Mouse (Mus musculus) midbrain, embryonic 14.5 days (tissue): Measurements from ENCODE around the gene Ap1s1. TPM values are rescaled to one million over a fixed set of nuclear protein-coding genes. Genes with fewer than 3 reads are reported as not detected.

ENCODE experiments used
- ATAC-seq: fragments of 200-750 bp; cut with Nextera tagmentation; 2 replicates; pipeline ENCODE4 v1.8.0; 2017; ENCODE audit warnings: moderate number of reproducible peaks, moderate library complexity; ENCODE audit not compliant: low FRiP score, low TSS enrichment
- DNase-seq: peaks from one replicate; pipeline ENCODE4 v3.0.0-alpha.2; 2015
- H3K27ac ChIP-seq: fragments of 300-500 bp; sonication (generic); replicated peaks from 2 replicates; pipeline ENCODE4 v1.5.1; 2014; ENCODE audit warnings: mild to moderate bottlenecking, low read depth, low read length, moderate library complexity
- H3K27me3 ChIP-seq: fragments of 300-500 bp; sonication (generic); 2 replicates; pipeline ENCODE4 v1.6.1; 2014; ENCODE audit warnings: low read length, control low read depth, mixed read lengths; ENCODE audit not compliant: control insufficient read depth, insufficient read depth
- H3K36me3 ChIP-seq: fragments of 300-500 bp; sonication (generic); 2 replicates; pipeline ENCODE4 v1.6.1; 2014; ENCODE audit warnings: low read length, control low read depth; ENCODE audit not compliant: control insufficient read depth, insufficient read depth
- H3K4me1 ChIP-seq: fragments of 300-500 bp; sonication (generic); 2 replicates; pipeline ENCODE4 v1.6.1; 2014; ENCODE audit warnings: mild to moderate bottlenecking, antibody characterized with exemption, low read length, control low read depth; ENCODE audit not compliant: control insufficient read depth, insufficient read depth
- H3K4me2 ChIP-seq: fragments of 300-500 bp; sonication (generic); 2 replicates; pipeline ENCODE4 v1.6.1; 2014; ENCODE audit warnings: mild to moderate bottlenecking, low read length, moderate library complexity
- H3K4me3 ChIP-seq: fragments of 300-500 bp; sonication (generic); replicated peaks from 2 replicates; pipeline ENCODE4 v1.5.1; 2014; ENCODE audit warnings: low read depth, low read length
- H3K9ac ChIP-seq: fragments of 300-500 bp; sonication (generic); replicated peaks from 2 replicates; pipeline ENCODE4 v1.6.1; 2014; ENCODE audit warnings: mild to moderate bottlenecking, low read length, moderate library complexity
- H3K9me3 ChIP-seq: fragments of 300-500 bp; sonication (generic); 2 replicates; pipeline ENCODE4 v1.6.1; 2016; ENCODE audit warnings: low read length, control low read depth, mixed read lengths; ENCODE audit not compliant: control insufficient read depth
- WGBS: fragments of 180-500 bp; shearing (Covaris S2); extraction: QIAGEN DNeasy Blood & Tissue Kit; methylation state at CpG from one replicate; pipeline ENCODE4 v1.1.7; 2014; 5-methylcytosine and 5-hydroxymethylcytosine counted together
- microRNA counts: library from miRNA; unstranded; fragments of <30 nt; microRNA quantifications from one replicate; lab custom pipeline; 2016
- microRNA-seq: library from miRNA; unstranded; fragments of <30 nt; microRNA quantifications from one replicate; pipeline ENCODE4, GENCODE M21; 2016
- polyA plus RNA-seq: library from polyadenylated mRNA; unstranded; fragments of >200 nt; fragmentation: Nextera tagmentation; extraction: Ambion mirVana; gene quantifications from 2 replicates; pipeline ENCODE4 v1.2.1, GENCODE M21; 2014

Gene Ap1s1
- polyA plus RNA-seq, 1 experiment from 2014 or later = 214 TPM

DNA sequence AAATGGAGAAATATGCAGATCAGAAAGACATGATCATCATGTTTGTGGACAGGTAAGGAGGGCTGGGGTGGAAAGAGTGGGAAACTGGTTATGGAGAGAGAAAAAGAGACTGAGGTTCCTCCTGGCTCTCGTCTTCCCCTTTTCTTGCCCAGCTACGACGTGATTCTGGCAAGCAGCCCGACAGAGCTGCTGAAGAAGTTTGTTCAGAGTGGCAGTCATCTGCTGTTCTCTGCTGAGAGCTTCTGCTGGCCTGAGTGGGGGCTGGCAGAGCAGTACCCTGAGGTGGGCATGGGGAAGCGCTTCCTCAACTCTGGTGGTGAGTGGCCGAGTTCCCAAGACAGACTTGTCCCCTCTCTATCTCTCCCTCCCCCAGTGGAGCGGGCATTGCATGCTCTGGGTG lies 57.5 kb downstream of the Ap1s1 start:
- Histone ChIP-seq H3K9ac (peak overlapping the region; percentile 98), H3K27me3 (no peaks in the 10 kb centered on the region), H3K4me3 (peak overlapping the region; percentile 88), H3K27ac (no peak overlapping the region), H3K4me2 (peak overlapping the region; percentile 91), H3K9me3 (no peaks in the 10 kb centered on the region), H3K4me1 (peaks cover 11% of the 10 kb centered on the region), H3K36me3 (peaks cover 52% of the 10 kb centered on the region)
- WGBS = 80% methylated on average over 7 of the region's 7 CpGs
- DNase-seq (peak; percentile 24), ATAC-seq (no peak)

DNA sequence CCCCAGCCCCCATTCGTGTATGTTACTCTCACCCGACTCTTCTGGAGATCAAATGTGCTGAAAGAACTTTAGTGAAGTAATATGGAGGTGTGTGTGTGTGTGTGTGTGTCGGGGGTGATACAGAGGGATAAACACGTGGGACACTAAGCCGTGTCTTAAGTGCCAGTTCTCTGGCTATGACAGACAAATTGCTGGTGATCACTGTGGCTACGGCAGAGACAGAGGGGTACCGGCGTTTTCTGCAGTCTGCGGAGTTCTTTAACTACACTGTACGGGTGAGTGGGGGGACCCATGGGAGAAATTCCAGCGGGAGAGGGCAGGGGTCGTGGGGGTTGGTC lies 58.0 kb downstream of the Ap1s1 start, which contains the start of gene Znhit1:
TSS of gene Znhit1 (minus strand) at position 88 of the 338 bp plus-strand sequence.
- Histone ChIP-seq H3K4me2 (peak within 1 kb of the TSS; percentile 91), H3K9ac (peak within 1 kb of the TSS; percentile 98), H3K27ac (peak within 1 kb of the TSS; percentile 97), H3K4me3 (peak within 1 kb of the TSS; percentile 88), H3K9me3 (no peaks in the 10 kb centered on the region), H3K4me1 (peaks cover 11% of the 10 kb centered on the region), H3K36me3 (peaks cover 50% of the 10 kb centered on the region), H3K27me3 (no peaks in the 10 kb centered on the region)
- peak; percentile 41 for DNase-seq
- 8% methylated on average over 12 of the region's 12 CpGs for WGBS
- ATAC-seq = no peak

DNA sequence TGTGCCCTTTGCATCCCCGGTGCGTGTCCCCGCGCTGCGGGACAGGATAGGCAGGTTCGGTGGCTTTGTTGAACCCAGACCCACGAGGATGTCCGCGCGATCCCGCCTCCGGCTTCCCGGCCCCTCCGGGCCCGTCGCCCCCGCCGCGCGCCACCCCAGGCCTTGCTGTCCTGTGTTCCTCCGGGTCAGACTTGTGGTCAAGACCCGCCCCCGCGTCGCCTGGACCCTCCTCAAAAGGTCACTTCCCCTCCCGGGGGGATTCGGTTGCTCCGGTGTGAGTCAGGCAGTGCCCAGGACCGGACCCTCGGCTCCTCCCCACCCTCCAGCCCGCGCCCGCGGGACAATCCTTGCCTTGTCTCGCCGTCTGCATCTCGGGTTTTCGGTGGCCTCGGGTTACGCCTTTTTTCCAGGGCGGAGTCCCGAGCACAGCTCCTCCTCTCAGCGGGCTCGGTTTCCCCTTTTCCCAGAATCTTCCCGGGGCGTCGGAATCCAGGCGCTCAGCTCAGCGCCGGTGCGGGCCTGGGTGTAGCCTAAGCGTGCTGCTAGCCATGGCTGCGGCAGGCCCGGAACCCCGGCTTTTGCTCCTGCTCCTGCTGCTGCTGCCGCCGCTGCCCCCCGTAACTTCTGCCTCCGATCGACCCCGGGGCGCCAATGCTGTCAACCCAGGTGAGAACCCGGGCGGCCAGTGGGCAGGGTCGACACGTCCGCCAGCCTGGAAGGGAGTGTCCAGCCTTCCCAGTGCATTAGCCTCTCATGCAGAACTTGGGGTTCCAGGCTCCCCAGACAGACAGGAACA lies 58.6 kb downstream of the Ap1s1 start:
- ATAC-seq = peak; percentile 71
- H3K4me1 ChIP-seq = peaks cover 11% of the 10 kb centered on the region

DNA sequence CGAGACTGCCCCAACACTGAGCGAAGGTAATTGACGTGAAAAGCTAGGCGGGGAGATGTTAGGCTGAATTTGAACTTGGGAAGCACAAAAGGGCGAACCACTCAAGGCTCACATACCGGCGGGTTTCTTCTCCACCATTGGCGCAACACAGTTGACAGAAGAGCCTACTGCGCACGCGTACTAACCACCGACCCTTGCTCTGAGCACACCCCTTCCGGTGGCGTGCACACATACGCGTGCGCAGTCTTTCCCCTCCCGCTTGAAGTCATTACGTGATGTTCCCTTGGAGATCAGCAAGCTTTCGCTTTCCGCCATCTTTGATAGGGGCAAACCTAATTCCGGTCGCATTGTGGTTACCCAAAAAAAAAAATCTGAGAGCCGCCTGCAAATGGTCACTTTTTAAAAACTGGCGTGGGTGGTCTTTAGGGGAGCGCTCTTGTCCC lies 59.2 kb downstream of the Ap1s1 start, which contains the start of gene Plod3:
TSS of gene Plod3 (plus strand) at position 325 of the 443 bp plus-strand sequence.
- Histone ChIP-seq H3K27ac (peak within 1 kb of the TSS; percentile 97), H3K4me2 (peak within 1 kb of the TSS; percentile 91), H3K9ac (peak within 1 kb of the TSS; percentile 98), H3K36me3 (peaks cover 45% of the 10 kb centered on the region), H3K9me3 (no peaks in the 10 kb centered on the region), H3K4me3 (peak within 1 kb of the TSS; percentile 88), H3K4me1 (peaks cover 11% of the 10 kb centered on the region), H3K27me3 (no peaks in the 10 kb centered on the region)
- peak; percentile 100 for DNase-seq
- under 1% methylated on average over 26 of the region's 26 CpGs for WGBS
- ATAC-seq = peak; percentile 91

More for the DNA sequence above, 58.6 kb downstream of the Ap1s1 start:
- under 1% methylated on average over 67 of the region's 67 CpGs for WGBS
- peaks cover 45% of the 10 kb centered on the region for H3K36me3 ChIP-seq
- H3K9ac ChIP-seq = peak overlapping the region; percentile 98
- H3K27me3 ChIP-seq = no peaks in the 10 kb centered on the region
- H3K4me2 ChIP-seq = peak overlapping the region; percentile 91
- peak; percentile 78 for DNase-seq
- H3K9me3 ChIP-seq = no peaks in the 10 kb centered on the region
- peak overlapping the region; percentile 97 for H3K27ac ChIP-seq
- H3K4me3 ChIP-seq = peak overlapping the region; percentile 88

MicroRNA genes within 50 kb of the gene (microRNA counts, 519-probe panel; counts per million panel counts)
- microRNA mmu-miR-702 (lab: Ali Mortazavi, UCI) = not detected

Small RNA genes within 50 kb of the gene (microRNA-seq; reads per million reads assigned to microRNA genes)
- gene Mir702 = 144 reads per million, percentile 60 among the genes with 10 or more reads in this experiment

Other genes with a start within 250 kb of the Ap1s1 start
- gene Col26a1, start 162.9 kb downstream of the Ap1s1 start, polyA plus RNA-seq = 8.3 and 16.2 TPM in 2 replicates
- 133 and 143 TPM in 2 replicates for gene Ift22, start 138.0 kb downstream of the Ap1s1 start, polyA plus RNA-seq
- 440 and 487 TPM in 2 replicates for gene Fis1, start 92.9 kb downstream of the Ap1s1 start, polyA plus RNA-seq
- gene Cldn15, start 79.5 kb downstream of the Ap1s1 start, polyA plus RNA-seq = 0.13 and 0.31 TPM in 2 replicates
- gene Plod3, start 59.1 kb downstream of the Ap1s1 start, polyA plus RNA-seq = 25.8 and 28.1 TPM in 2 replicates
- 94.0 and 117 TPM in 2 replicates for gene Znhit1, start 58.1 kb downstream of the Ap1s1 start, polyA plus RNA-seq
- gene Vgf, start 19.7 kb downstream of the Ap1s1 start, polyA plus RNA-seq = 4.8 and 6.9 TPM in 2 replicates
- 0.26 and 0.28 TPM in 2 replicates for gene Serpine1, start 26.1 kb upstream of the Ap1s1 start, polyA plus RNA-seq
- 1.5 and 2.8 TPM in 2 replicates for gene Trim56, start 70.1 kb upstream of the Ap1s1 start, polyA plus RNA-seq
- not detected in 2 replicates for gene Muc3, start 103.2 kb upstream of the Ap1s1 start, polyA plus RNA-seq
- gene Muc3a, start 166.3 kb upstream of the Ap1s1 start, polyA plus RNA-seq = 0.14 and 0.30 TPM in 2 replicates
- 22.2 and 35.7 TPM in 2 replicates for gene Ache, start 241.4 kb upstream of the Ap1s1 start, polyA plus RNA-seq
- 13.7 and 18.3 TPM in 2 replicates for gene Ufsp1, start 248.5 kb upstream of the Ap1s1 start, polyA plus RNA-seq